Mouse (Mus musculus) limb, embryonic 13.5 days (tissue): ENCODE measurements around the gene Luzp4. TPM values are rescaled to one million over a fixed set of nuclear protein-coding genes. Genes with fewer than 3 reads are reported as not detected.
"Not testable (repeated sequence)": the region's sequence is repeated elsewhere in the genome, so short reads cannot be mapped to it uniquely, and the experiment has no call there.

Experiments used
- ATAC-seq: fragments of 200-750 bp; cut with Nextera tagmentation; 2 replicates; pipeline ENCODE4 v1.8.0; 2017; ENCODE audit warnings: low read depth, moderate number of reproducible peaks, moderate TSS enrichment; ENCODE audit not compliant: low FRiP score
- H3K27ac ChIP-seq: fragments of 300-500 bp; sonication (generic); 2 replicates; pipeline ENCODE4 v1.5.1; 2015; ENCODE audit warnings: inconsistent platforms, mild to moderate bottlenecking, moderate library complexity
- H3K27me3 ChIP-seq: fragments of 300-500 bp; sonication (generic); 2 replicates; pipeline ENCODE4 v1.6.1; 2015; ENCODE audit warnings: mild to moderate bottlenecking, inconsistent platforms
- H3K36me3 ChIP-seq: fragments of 300-500 bp; sonication (generic); 2 replicates; pipeline ENCODE4 v1.6.1; 2015; ENCODE audit warnings: inconsistent platforms, mild to moderate bottlenecking, moderate library complexity
- H3K4me1 ChIP-seq: fragments of 300-500 bp; sonication (generic); 2 replicates; pipeline ENCODE4 v1.6.1; 2015; ENCODE audit warnings: inconsistent platforms
- H3K4me2 ChIP-seq: fragments of 300-500 bp; sonication (generic); replicated peaks from 2 replicates; pipeline ENCODE4 v1.6.1; 2015; ENCODE audit warnings: inconsistent platforms, mild to moderate bottlenecking, moderate library complexity
- H3K4me3 ChIP-seq: fragments of 300-500 bp; sonication (generic); 2 replicates; pipeline ENCODE4 v1.5.1; 2015; ENCODE audit warnings: moderate library complexity, mild to moderate bottlenecking, inconsistent platforms
- H3K9ac ChIP-seq: fragments of 300-500 bp; sonication (generic); 2 replicates; pipeline ENCODE4 v1.6.1; 2015; ENCODE audit warnings: mild to moderate bottlenecking, inconsistent platforms
- H3K9me3 ChIP-seq: fragments of 300-500 bp; sonication (generic); 2 replicates; pipeline ENCODE4 v1.6.1; 2016; ENCODE audit warnings: inconsistent platforms
- WGBS: fragments of 180-500 bp; shearing (Covaris S2); methylation state at CpG from one replicate; pipeline ENCODE4 v1.1.7; 2015; 5-methylcytosine and 5-hydroxymethylcytosine counted together
- polyA plus RNA-seq: library from polyadenylated mRNA; unstranded; fragments of >200 nt; fragmentation: Nextera tagmentation; extraction: Ambion mirVana; gene quantifications from 2 replicates; pipeline ENCODE4 v1.2.1, GENCODE M21; 2015

Luzp4 gene
- polyA plus RNA-seq = not detected in 2 replicates

DNA sequence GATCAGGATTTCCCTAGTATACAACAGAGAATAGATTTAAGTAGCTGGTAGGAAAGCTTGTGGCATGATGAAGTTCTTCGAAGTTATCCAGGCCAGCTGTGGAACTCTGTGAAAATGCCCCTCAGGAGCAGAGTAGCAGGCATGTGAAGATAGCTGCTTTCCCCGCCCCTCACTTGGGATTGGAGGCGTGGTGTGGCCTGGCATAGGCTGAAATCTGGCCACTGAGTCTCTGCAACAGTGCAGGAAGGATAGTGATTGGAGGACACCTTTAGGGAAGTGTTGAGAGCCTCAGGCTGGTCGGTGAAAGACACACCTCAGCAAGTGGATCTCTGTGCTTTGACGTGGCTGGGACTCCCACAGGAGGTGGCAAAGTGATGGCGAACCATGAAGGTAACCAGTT, at the start of gene Luzp4:
Luzp4 (plus strand) TSS at position 301 of the 400 bp plus-strand sequence.
- ATAC-seq, H3K9me3 ChIP-seq, H3K27ac ChIP-seq, H3K4me1 ChIP-seq, H3K9ac ChIP-seq, H3K4me3 ChIP-seq, H3K4me2 ChIP-seq, H3K27me3 ChIP-seq, H3K36me3 ChIP-seq: not testable (repeated sequence)
- WGBS = 83% methylated on average over 5 of the region's 6 CpGs

DNA sequence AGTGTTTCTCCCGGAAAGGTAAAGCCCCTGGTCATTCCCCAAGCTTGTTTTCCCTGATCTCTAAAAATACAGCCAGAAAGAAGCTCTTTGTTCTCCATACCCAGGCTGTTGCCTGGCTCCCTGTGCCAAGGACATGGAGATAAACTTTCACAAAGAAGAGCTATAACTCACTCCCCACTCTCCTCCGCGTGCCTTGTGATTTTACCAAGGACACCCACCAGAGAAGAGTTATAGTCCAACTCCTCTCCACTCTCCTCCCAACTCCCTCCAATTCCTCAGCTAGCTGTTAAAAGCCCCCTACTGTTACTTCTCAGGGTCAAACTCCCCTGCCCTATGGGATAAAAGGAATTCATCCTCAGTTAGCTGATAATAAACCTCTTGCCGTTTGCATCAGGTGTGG, 15.6 kb upstream of the Luzp4 start:
- H3K4me2 ChIP-seq, H3K36me3 ChIP-seq, H3K27ac ChIP-seq, H3K27me3 ChIP-seq, H3K9me3 ChIP-seq, H3K9ac ChIP-seq, ATAC-seq, H3K4me3 ChIP-seq, H3K4me1 ChIP-seq: not testable (repeated sequence)
- 92% methylated on average over 4 of the region's 4 CpGs for WGBS

Other genes starting within 250 kb of the Luzp4 start
- not detected in 2 replicates for gene Gm8334, start 242.5 kb upstream of the Luzp4 start, polyA plus RNA-seq
- not detected in 2 replicates for gene Gm15127, start 194.0 kb upstream of the Luzp4 start, polyA plus RNA-seq
- not detected in 2 replicates for gene Ott, start 216.6 kb downstream of the Luzp4 start, polyA plus RNA-seq